Mouse (Mus musculus) thymus, adult 2 months (tissue): ENCODE results near the gene Cd84. TPM values are rescaled to one million over a fixed set of nuclear protein-coding genes. Genes with fewer than 3 reads are reported as not detected.

ENCODE experiments used
- DNase-seq: peaks from one replicate; pipeline ENCODE4 v3.0.0; 2021
- H3K27ac ChIP-seq: fragments of 200-500 bp; 2 replicates; pipeline ENCODE4 v1.5.1; 2012; ENCODE audit warnings: low read length, control low read depth; ENCODE audit not compliant: control insufficient read depth, insufficient read depth
- H3K27me3 ChIP-seq: fragments of 200-500 bp; 2 replicates; pipeline ENCODE4 v1.6.1; 2012; ENCODE audit warnings: mild to moderate bottlenecking, low read length, moderate library complexity, mixed read lengths; ENCODE audit not compliant: control insufficient read depth, insufficient read depth
- H3K36me3 ChIP-seq: fragments of 200-500 bp; 2 replicates; pipeline ENCODE4 v1.6.1; 2012; ENCODE audit warnings: mild to moderate bottlenecking, low read length, moderate library complexity; ENCODE audit not compliant: control insufficient read depth, insufficient read depth
- H3K4me1 ChIP-seq: fragments of 200-500 bp; replicated peaks from 2 replicates; pipeline ENCODE4 v1.6.1; 2012; ENCODE audit warnings: low read length; ENCODE audit not compliant: control insufficient read depth, insufficient read depth
- H3K4me3 ChIP-seq: fragments of 200-500 bp; 2 replicates; pipeline ENCODE4 v1.5.1; 2012; ENCODE audit warnings: mild to moderate bottlenecking, low read length, control low read depth, moderate library complexity; ENCODE audit not compliant: control insufficient read depth, insufficient read depth
- CTCF ChIP-seq: fragments of 200-500 bp; IDR thresholded peaks from 2 replicates; pipeline ENCODE4 v1.5.1; 2012; ENCODE audit warnings: mild to moderate bottlenecking, control low read depth, low read length, moderate library complexity, borderline replicate concordance; ENCODE audit not compliant: control insufficient read depth, poor library complexity, insufficient read depth; ENCODE audit errors: extremely low read depth
- POLR2A ChIP-seq: fragments of 200-500 bp; IDR thresholded peaks from 2 replicates; pipeline ENCODE4 v1.6.1; 2012; ENCODE audit warnings: mild to moderate bottlenecking, low read length, control low read depth, moderate library complexity; ENCODE audit not compliant: control insufficient read depth, poor library complexity, insufficient read depth; ENCODE audit errors: extremely low read depth
- WGBS: fragments of 180-500 bp; shearing (Covaris S2); methylation state at CpG from one replicate; pipeline ENCODE4 v1.1.7; 2018; 5-methylcytosine and 5-hydroxymethylcytosine counted together
- polyA plus RNA-seq: library from polyadenylated mRNA; depleted of rRNA; stranded (reverse); fragments of >200 nt; gene quantifications from 2 replicates; pipeline ENCODE4 v1.2.3, GENCODE M21; 2012; rRNA removed

Gene Cd84
- polyA plus RNA-seq, 1 experiment, result 27.8 TPM

DNA sequence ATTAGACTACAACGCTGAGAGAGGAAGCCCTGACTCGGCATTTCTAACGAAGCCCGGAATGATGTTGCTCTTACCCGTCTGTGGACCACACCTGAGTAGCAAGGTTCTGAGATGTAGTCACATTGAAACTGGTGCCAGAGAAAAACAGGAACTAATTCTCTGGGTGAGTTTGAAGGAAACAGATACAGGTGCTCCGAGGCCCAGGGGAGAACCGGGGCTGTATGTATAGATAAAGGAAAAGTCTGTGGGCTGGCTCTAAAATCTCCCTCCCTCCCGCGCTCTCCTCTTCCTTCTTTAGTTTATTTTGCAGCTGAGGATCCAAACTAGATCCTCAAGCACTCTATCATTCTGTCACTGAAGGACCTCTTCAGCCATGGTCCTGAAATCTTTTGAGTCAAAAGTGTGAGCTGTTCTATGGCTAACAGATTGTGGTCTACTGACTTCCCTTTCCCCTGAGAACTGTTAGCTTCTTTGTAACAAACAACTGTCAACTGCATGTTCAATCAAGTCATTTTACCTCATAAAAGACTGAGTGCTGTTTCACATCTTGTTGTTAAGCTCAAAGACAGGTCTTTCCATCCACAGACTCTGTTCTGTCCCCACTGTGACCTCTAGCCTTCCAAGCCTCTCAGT lies 81.6 kb downstream of the Cd84 start:
- Histone ChIP-seq H3K4me1 (peaks cover 24% of the 10 kb centered on the region), H3K36me3 (peaks cover 15% of the 10 kb centered on the region; the same call in 1 of the 2 replicates), H3K4me3 (peak overlapping the region; percentile 28), H3K27ac (peak overlapping the region; percentile 99), H3K27me3 (no peaks in the 10 kb centered on the region)
- 2% methylated on average over 9 of the region's 9 CpGs for WGBS
- TF ChIP-seq CTCF (no peak), POLR2A (no peak)
- peak; percentile 63 for DNase-seq

DNA sequence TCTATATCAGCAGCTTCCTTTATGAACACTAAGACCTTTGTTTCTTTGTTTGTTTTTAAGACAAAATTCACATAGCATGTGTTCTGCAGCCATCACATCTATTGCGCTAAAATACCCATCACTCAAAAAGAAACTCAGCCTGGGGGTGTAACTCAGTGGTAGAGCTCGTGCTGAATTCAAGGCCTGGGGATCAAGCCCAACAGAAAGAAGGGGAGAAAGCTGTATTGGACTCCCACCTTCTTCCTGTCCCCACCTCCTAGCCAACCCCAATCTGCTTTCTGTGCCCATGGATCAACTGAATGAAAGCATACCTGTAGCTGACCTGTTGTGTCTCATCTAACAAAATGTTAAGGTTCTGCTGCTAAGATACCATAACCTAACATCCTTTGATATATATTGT lies 82.1 kb downstream of the Cd84 start:
- TF ChIP-seq CTCF (no peak), POLR2A (no peak)
- WGBS, result 5% methylated on average over 2 of the region's 2 CpGs
- peaks cover 22% of the 10 kb centered on the region for H3K4me1 ChIP-seq
- H3K4me3 ChIP-seq, result peak overlapping the region; percentile 19
- H3K27me3 ChIP-seq, result no peaks in the 10 kb centered on the region
- peak; percentile 31 for DNase-seq
- H3K27ac ChIP-seq, result peak overlapping the region; percentile 99
- H3K36me3 ChIP-seq, result peaks cover 15% of the 10 kb centered on the region; the same call in 1 of the 2 replicates

DNA sequence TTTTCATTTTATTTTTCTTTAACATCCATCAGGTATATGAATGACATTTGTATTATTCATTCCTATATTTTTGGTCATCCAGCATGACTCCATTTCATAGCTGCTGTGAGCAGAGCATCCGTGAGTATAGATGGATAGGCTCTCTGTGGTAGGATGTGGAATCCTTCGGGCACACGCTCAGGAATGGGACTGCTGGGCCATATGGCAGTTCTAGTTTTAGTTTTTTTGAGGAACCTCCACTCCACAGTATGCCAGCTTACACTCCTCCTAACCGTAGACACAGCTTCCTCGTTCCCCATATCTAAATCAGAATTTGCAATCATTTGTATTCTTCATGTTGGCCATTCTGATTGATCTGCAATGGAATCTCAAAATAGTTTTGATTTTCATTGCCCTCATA lies 83.3 kb downstream of the Cd84 start:
- H3K4me3 ChIP-seq, result no peak overlapping the region
- no peak for TF ChIP-seq CTCF
- no peak for TF ChIP-seq POLR2A
- WGBS, result 91% methylated on average over 5 of the region's 5 CpGs
- H3K27me3 ChIP-seq, result no peaks in the 10 kb centered on the region
- peak overlapping the region; percentile 75 for H3K27ac ChIP-seq
- peaks cover 17% of the 10 kb centered on the region; the same call in 1 of the 2 replicates for H3K36me3 ChIP-seq
- no peak for DNase-seq
- H3K4me1 ChIP-seq, result peaks cover 17% of the 10 kb centered on the region

DNA sequence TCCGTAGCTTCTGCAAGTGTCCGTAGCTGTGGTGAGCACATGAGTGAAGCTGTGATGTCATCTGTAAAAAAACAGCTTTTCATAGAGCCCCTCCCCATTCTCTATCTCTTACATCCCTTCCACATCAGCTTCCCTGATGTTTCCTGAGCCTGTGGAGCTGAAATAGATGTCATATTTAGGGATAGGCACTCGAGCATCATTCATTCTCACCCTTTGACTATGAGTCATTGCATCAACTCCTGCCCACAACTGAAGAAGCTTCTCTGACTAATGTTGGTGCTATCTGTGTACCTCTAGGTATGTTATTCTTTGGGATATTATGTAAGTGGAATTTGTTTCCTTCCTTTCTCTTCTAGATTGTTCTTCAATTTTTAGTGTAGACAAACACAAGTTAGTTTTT lies 85.4 kb downstream of the Cd84 start:
- DNase-seq, result no peak
- Histone ChIP-seq H3K4me3 (no peak overlapping the region), H3K36me3 (peaks cover 24% of the 10 kb centered on the region), H3K27ac (no peak overlapping the region), H3K27me3 (no peaks in the 10 kb centered on the region), H3K4me1 (peaks cover 15% of the 10 kb centered on the region)
- WGBS, result 96% methylated on average over 3 of the region's 3 CpGs
- TF ChIP-seq CTCF, result no peak
- TF ChIP-seq POLR2A, result no peak

DNA sequence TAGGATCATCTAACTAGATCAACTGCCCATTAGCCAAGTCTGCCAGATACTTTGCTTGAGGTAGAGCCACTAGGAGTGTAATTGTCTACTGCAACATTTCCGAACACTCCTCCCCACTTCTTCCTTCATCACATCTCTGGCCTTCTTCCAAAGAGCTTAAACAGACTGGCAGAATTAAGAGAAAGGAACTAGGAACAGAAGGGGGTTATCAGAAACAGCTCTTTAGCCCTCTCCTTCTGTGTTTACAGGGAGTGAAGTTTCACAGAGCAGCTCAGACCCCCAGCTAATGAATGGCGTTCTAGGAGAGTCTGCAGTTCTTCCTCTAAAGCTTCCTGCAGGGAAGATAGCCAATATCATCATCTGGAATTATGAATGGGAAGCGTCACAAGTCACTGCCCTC lies 94.4 kb downstream of the Cd84 start:
- TF ChIP-seq CTCF, result no peak
- TF ChIP-seq POLR2A, result no peak
- 89% methylated on average over 3 of the region's 3 CpGs for WGBS

DNA sequence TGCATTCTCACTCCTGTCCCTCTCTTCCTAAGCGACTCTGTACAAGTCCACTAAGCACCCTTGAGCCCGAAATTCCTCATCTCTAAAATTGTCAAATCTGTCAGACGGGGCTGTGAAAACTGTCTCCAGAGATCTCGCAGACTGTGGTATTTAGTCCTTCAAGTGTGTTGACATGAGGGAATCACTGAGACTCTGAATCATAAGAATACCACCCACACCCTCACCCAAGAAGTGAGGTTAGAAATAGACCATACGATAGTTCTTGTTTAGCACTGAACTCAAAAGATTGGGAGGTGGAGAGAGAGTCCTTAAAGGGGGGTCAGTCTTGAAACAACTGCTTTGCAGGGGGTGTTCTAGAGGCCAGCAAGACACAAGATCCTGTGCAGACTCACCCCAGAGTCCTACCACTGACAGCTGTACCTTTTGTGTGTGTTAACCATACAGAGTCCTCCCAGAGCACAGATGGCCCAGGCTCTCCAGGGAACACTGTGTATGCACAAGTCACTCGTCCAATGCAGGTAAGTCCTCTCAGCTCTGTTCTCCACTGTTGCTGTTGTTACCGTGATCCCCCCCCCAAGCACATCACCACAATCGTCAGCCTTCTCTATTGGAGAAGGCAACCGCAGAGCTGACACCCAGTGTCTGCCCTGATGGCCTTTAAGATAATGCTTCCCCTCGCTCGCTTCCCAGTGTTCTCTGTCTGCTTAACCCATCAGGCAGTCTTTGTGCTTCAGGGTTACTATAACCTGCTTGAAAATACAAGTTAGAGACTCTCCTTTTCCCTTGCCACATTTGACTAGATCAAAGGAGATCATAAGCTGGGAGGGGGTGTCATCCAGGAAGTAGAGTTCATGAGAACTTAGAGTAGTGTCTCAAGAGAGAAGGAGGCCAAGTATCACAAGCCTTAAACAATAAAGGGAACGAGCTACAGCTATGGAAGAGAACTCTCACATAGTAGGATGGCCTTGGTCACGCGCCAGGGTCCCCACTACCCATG lies 99.8 kb downstream of the Cd84 start:
- peaks cover 63% of the 10 kb centered on the region for H3K36me3 ChIP-seq
- TF ChIP-seq CTCF (no peak), POLR2A (no peak)
- H3K27ac ChIP-seq, result peak overlapping the region; percentile 71
- no peaks in the 10 kb centered on the region for H3K27me3 ChIP-seq
- H3K4me1 ChIP-seq, result peaks cover 42% of the 10 kb centered on the region
- H3K4me3 ChIP-seq, result no peak overlapping the region
- WGBS, result 46% methylated on average over 14 of the region's 14 CpGs
- DNase-seq, result peak; percentile 32

More for the DNA sequence above, 94.4 kb downstream of the Cd84 start:
- Histone ChIP-seq H3K4me3 (no peak overlapping the region), H3K27ac (no peak overlapping the region), H3K4me1 (peaks cover 28% of the 10 kb centered on the region), H3K36me3 (peaks cover 79% of the 10 kb centered on the region), H3K27me3 (no peaks in the 10 kb centered on the region)
- no peak for DNase-seq

Other genes starting within 250 kb of the Cd84 start
- 30.6 and 32.0 TPM in 2 replicates for gene Ly9, start 232.3 kb upstream of the Cd84 start, polyA plus RNA-seq
- 4.5 and 6.0 TPM in 2 replicates for gene Slamf7, start 186.7 kb upstream of the Cd84 start, polyA plus RNA-seq
- 41.9 and 63.2 TPM in 2 replicates for gene Cd48, start 157.7 kb upstream of the Cd84 start, polyA plus RNA-seq
- 20.4 and 20.5 TPM in 2 replicates for gene Slamf1, start 72.6 kb upstream of the Cd84 start, polyA plus RNA-seq
- 9.5 and 11.6 TPM in 2 replicates for gene Gm10521, start 56.0 kb downstream of the Cd84 start, polyA plus RNA-seq
- gene Slamf6, start 77.8 kb downstream of the Cd84 start, polyA plus RNA-seq, result 46.6 and 52.0 TPM in 2 replicates
- 20.5 and 27.3 TPM in 2 replicates for gene Vangl2, start 188.7 kb downstream of the Cd84 start, polyA plus RNA-seq
- 0.14 and 0.18 TPM in 2 replicates for gene Nhlh1, start 217.9 kb downstream of the Cd84 start, polyA plus RNA-seq
- 53.9 and 58.9 TPM in 2 replicates for gene Copa, start 242.8 kb downstream of the Cd84 start, polyA plus RNA-seq
- gene Ncstn, start 243.1 kb downstream of the Cd84 start, polyA plus RNA-seq, result 130 and 133 TPM in 2 replicates